Comparison of ENCODE assay signal across 8 mouse cellular contexts in genomic region chr2:140237245-140237644, GRCm38 (mm10).
DNase-seq lines count a peak whose midpoint lies in the region; ATAC-seq and TF ChIP-seq lines count a peak whose summit lies in the region.

No protein-coding gene starts in this region.

- no peak overlapping the region for H3K9ac ChIP-seq in limb, embryonic 11.5 days (ENCODE audit: low read length)
- H3K9ac ChIP-seq in forebrain, embryonic 14.5 days (ENCODE audit: low read length) = no peak overlapping the region
- no peak overlapping the region for H3K9ac ChIP-seq in midbrain, postnatal 0 days (replicated peaks; ENCODE audit: low read length, poor library complexity, severe bottlenecking)

- H3K27me3 ChIP-seq in limb, embryonic 11.5 days (ENCODE audit: control insufficient read depth, insufficient read depth, low read length) = no peaks in the 10 kb centered on the region
- no peaks in the 10 kb centered on the region for H3K27me3 ChIP-seq in limb, embryonic 10.5 days (ENCODE audit: low read depth, poor library complexity, severe bottlenecking)
- no peaks in the 10 kb centered on the region for H3K27me3 ChIP-seq in forebrain, embryonic 14.5 days (replicated peaks; ENCODE audit: control insufficient read depth, insufficient read depth, low read length)
- no peaks in the 10 kb centered on the region for H3K27me3 ChIP-seq in midbrain, postnatal 0 days (ENCODE audit: insufficient read depth, low read length)

- TF ChIP-seq CTCF in cortical plate, adult 2 months (IDR thresholded peaks at IDR 0.05; ENCODE audit: extremely low read depth, insufficient read depth, low read length) = no peak
- TF ChIP-seq CTCF in midbrain, postnatal 0 days (IDR thresholded peaks at IDR 0.05) = no peak

- ATAC-seq in limb, embryonic 11.5 days (ENCODE audit: insufficient number of reproducible peaks, low FRiP score, low TSS enrichment, low read depth) = no peak
- ATAC-seq in forebrain, embryonic 14.5 days = peak; percentile 87; the same call in 1 of the 2 replicates
- no peak for ATAC-seq in midbrain, postnatal 0 days (ENCODE audit: low FRiP score)

- H3K4me3 ChIP-seq in limb, embryonic 11.5 days (ENCODE audit: low read depth, low read length) = no peak overlapping the region
- H3K4me3 ChIP-seq in limb, embryonic 10.5 days = no peak overlapping the region
- H3K4me3 ChIP-seq in cortical plate, adult 2 months (ENCODE audit: insufficient read depth, low read length) = no peak overlapping the region; the same call in 1 of the 2 replicates
- H3K4me3 ChIP-seq in forebrain, embryonic 14.5 days (ENCODE audit: low read depth, low read length) = no peak overlapping the region
- H3K4me3 ChIP-seq in midbrain, postnatal 0 days (ENCODE audit: low read depth, low read length) = no peak overlapping the region

- DNase-seq in limb, embryonic 11.5 days (ENCODE audit: low spot score) = peak; percentile 23
- no peak for DNase-seq in limb, embryonic 10.5 days (ENCODE audit: low spot score)
- peak; percentile 62 for DNase-seq in forebrain, embryonic 14.5 days (ENCODE audit: low spot score)
- DNase-seq in midbrain, postnatal 0 days (ENCODE audit: low spot score) = peak; percentile 52
- no peak for DNase-seq in frontal cortex, postnatal 36 days (ENCODE audit: low spot score in 2 of 2)
- no peak for DNase-seq in right cerebral cortex, postnatal 14 days
- no peak for DNase-seq in thymus, postnatal 10 days (ENCODE audit: low spot score in 2 of 2)

- no peak overlapping the region for H3K4me2 ChIP-seq in limb, embryonic 11.5 days (ENCODE audit: low read depth, severe bottlenecking)
- H3K4me2 ChIP-seq in forebrain, embryonic 14.5 days (ENCODE audit: low read length) = no peak overlapping the region
- no peak overlapping the region for H3K4me2 ChIP-seq in midbrain, postnatal 0 days (ENCODE audit: low read depth, low read length, poor library complexity, severe bottlenecking)

- H3K4me1 ChIP-seq in limb, embryonic 11.5 days (ENCODE audit: control insufficient read depth, insufficient read depth, low read length) = no peaks in the 10 kb centered on the region
- no peaks in the 10 kb centered on the region for H3K4me1 ChIP-seq in limb, embryonic 10.5 days
- no peaks in the 10 kb centered on the region for H3K4me1 ChIP-seq in cortical plate, adult 2 months (ENCODE audit: control insufficient read depth, insufficient read depth, low read length)
- no peaks in the 10 kb centered on the region for H3K4me1 ChIP-seq in forebrain, embryonic 14.5 days (ENCODE audit: control insufficient read depth, insufficient read depth, low read length)
- no peaks in the 10 kb centered on the region for H3K4me1 ChIP-seq in midbrain, postnatal 0 days (ENCODE audit: insufficient read depth, low read length)

- TF ChIP-seq POLR2A in cortical plate, adult 2 months (IDR thresholded peaks at IDR 0.05; ENCODE audit: extremely low read depth, insufficient read depth, low read length) = 0 out of 2 replicates have a peak, but pooled peaks have one; percentile 32

- H3K9me3 ChIP-seq in limb, embryonic 11.5 days (ENCODE audit: control insufficient read depth, low read length) = no peaks in the 10 kb centered on the region
- H3K9me3 ChIP-seq in limb, embryonic 10.5 days (replicated peaks) = no peaks in the 10 kb centered on the region
- no peaks in the 10 kb centered on the region for H3K9me3 ChIP-seq in forebrain, embryonic 14.5 days (replicated peaks; ENCODE audit: control insufficient read depth, low read length)
- H3K9me3 ChIP-seq in midbrain, postnatal 0 days (ENCODE audit: low read length) = no peaks in the 10 kb centered on the region

- H3K27ac ChIP-seq in limb, embryonic 11.5 days (replicated peaks; ENCODE audit: low read depth, low read length) = no peak overlapping the region
- H3K27ac ChIP-seq in limb, embryonic 10.5 days = no peak overlapping the region
- H3K27ac ChIP-seq in cortical plate, adult 2 months (ENCODE audit: insufficient read depth, low read length) = no peak overlapping the region
- no peak overlapping the region for H3K27ac ChIP-seq in forebrain, embryonic 14.5 days (ENCODE audit: low read depth, low read length)
- H3K27ac ChIP-seq in midbrain, postnatal 0 days (ENCODE audit: low read depth, low read length) = no peak overlapping the region

- H3K36me3 ChIP-seq in limb, embryonic 11.5 days (ENCODE audit: control insufficient read depth, insufficient read depth, low read length) = no peaks in the 10 kb centered on the region
- no peaks in the 10 kb centered on the region for H3K36me3 ChIP-seq in limb, embryonic 10.5 days
- no peaks in the 10 kb centered on the region for H3K36me3 ChIP-seq in forebrain, embryonic 14.5 days (ENCODE audit: control insufficient read depth, insufficient read depth, low read length)
- H3K36me3 ChIP-seq in midbrain, postnatal 0 days (ENCODE audit: insufficient read depth, low read length) = no peaks in the 10 kb centered on the region

- 57% methylated on average over 6 of the region's 6 CpGs for WGBS in limb, embryonic 11.5 days
- WGBS in limb, embryonic 10.5 days = 58% methylated on average over 6 of the region's 6 CpGs
- 57% methylated on average over 6 of the region's 6 CpGs for WGBS in forebrain, embryonic 14.5 days
- WGBS in midbrain, postnatal 0 days = 51% methylated on average over 6 of the region's 6 CpGs

Comparison
In these comparisons a context has a peak if more than half of its experiments do, and no peak if none do; other contexts are left out.
1. DNase-seq: peak in limb, embryonic 11.5 days (single experiment), forebrain, embryonic 14.5 days (single experiment) and midbrain, postnatal 0 days (single experiment); none in limb, embryonic 10.5 days (single experiment), frontal cortex, postnatal 36 days (0 of 2), right cerebral cortex, postnatal 14 days (single experiment) and thymus, postnatal 10 days (0 of 2).